Mouse (Mus musculus) neural tube, embryonic 11.5 days (tissue): Measurements from ENCODE around the gene Tmod3. TPM values are rescaled to one million over a fixed set of nuclear protein-coding genes. Genes with fewer than 3 reads are reported as not detected.
A peak's percentile ranks its signal among the peaks of the same experiment; 100 is the strongest.

Experiments used
- ATAC-seq: fragments of 200-750 bp; cut with Nextera tagmentation; 2 replicates; pipeline ENCODE4 v1.8.0; 2017; ENCODE audit warnings: moderate number of reproducible peaks, mild to moderate bottlenecking, moderate TSS enrichment, moderate library complexity; ENCODE audit not compliant: insufficient read depth, low FRiP score, low TSS enrichment
- DNase-seq: peaks from one replicate; pipeline ENCODE4 v3.0.0-alpha.2; 2015; ENCODE audit warnings: low spot score
- H3K27ac ChIP-seq: fragments of 300-500 bp; sonication (generic); 2 replicates; pipeline ENCODE4 v1.5.1; 2014; ENCODE audit warnings: low read depth, mild to moderate bottlenecking, low read length
- H3K27me3 ChIP-seq: fragments of 300-500 bp; sonication (generic); 2 replicates; pipeline ENCODE4 v1.6.1; 2014; ENCODE audit warnings: mild to moderate bottlenecking, low read length, mixed read lengths; ENCODE audit not compliant: control insufficient read depth, insufficient read depth
- H3K36me3 ChIP-seq: fragments of 300-500 bp; sonication (generic); 2 replicates; pipeline ENCODE4 v1.6.1; 2014; ENCODE audit warnings: mild to moderate bottlenecking, low read length, moderate library complexity, mixed read lengths; ENCODE audit not compliant: control insufficient read depth, insufficient read depth
- H3K4me1 ChIP-seq: fragments of 300-500 bp; sonication (generic); 2 replicates; pipeline ENCODE4 v1.6.1; 2014; ENCODE audit warnings: low read length, mixed read lengths; ENCODE audit not compliant: control insufficient read depth, insufficient read depth
- H3K4me2 ChIP-seq: fragments of 300-500 bp; sonication (generic); 2 replicates; pipeline ENCODE4 v1.6.1; 2014; ENCODE audit warnings: low read depth, mild to moderate bottlenecking, moderate library complexity
- H3K4me3 ChIP-seq: fragments of 300-500 bp; sonication (generic); 2 replicates; pipeline ENCODE4 v1.5.1; 2014; ENCODE audit warnings: low read depth, low read length
- H3K9ac ChIP-seq: fragments of 300-500 bp; sonication (generic); 2 replicates; pipeline ENCODE4 v1.6.1; 2014; ENCODE audit warnings: mild to moderate bottlenecking, low read length
- H3K9me3 ChIP-seq: fragments of 300-500 bp; sonication (generic); 2 replicates; pipeline ENCODE4 v1.6.1; 2016; ENCODE audit warnings: low read length; ENCODE audit not compliant: control insufficient read depth
- WGBS: fragments of 180-500 bp; shearing (Covaris S2); extraction: QIAGEN DNeasy Blood & Tissue Kit; methylation state at CpG from one replicate; pipeline ENCODE4 v1.1.7; 2014; 5-methylcytosine and 5-hydroxymethylcytosine counted together
- polyA plus RNA-seq: library from polyadenylated mRNA; unstranded; fragments of >200 nt; fragmentation: Nextera tagmentation; extraction: Ambion mirVana; gene quantifications from 2 replicates; pipeline ENCODE4 v1.2.1, GENCODE M21; 2014

Gene Tmod3
- polyA plus RNA-seq = 113 and 117 TPM in 2 replicates

- WGBS = 3% methylated on average over 21 of the region's 21 CpGs
- ATAC-seq = peak; percentile 98
- H3K27ac ChIP-seq = peak within 1 kb of the TSS; percentile 73
Observed at GRCm38 (mm10) chr9:75559512-75560012, at the start of gene Tmod3. TSS of gene Tmod3 (minus strand) at chr9:75559657.

DNA sequence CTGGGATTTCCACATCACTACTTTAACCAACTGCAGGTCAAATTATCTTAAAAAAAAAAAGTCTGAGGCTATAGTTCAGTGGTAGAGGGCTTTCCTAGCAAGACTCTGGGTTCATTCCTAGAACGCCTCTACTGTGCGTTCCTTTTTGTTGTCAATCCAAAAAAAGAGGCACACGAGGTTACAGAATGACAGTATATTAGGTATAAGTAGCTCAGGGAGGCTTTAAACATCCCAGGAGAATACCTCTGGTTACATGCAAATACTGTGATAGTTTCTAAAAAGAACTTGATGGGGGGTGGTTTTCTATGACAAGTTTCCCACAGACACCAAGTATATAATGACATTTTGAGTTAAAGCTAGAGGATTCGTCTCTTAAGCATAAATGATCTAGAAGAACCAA lies 48.0 kb upstream of the Tmod3 start:
- whole genome bisulfite sequencing = 90% methylated on average over 4 of the region's 4 CpGs
- no peaks in the 10 kb centered on the region for H3K36me3 ChIP-seq
- ATAC-seq = no peak

More at GRCm38 (mm10) chr9:75559512-75560012, at the start of gene Tmod3:
- peak within 1 kb of the TSS; percentile 81 for H3K4me2 ChIP-seq
- H3K9me3 ChIP-seq = no peaks in the 10 kb centered on the region
- peaks cover 5% of the 10 kb centered on the region; the same call in 1 of the 2 replicates for H3K4me1 ChIP-seq
- no peaks in the 10 kb centered on the region for H3K27me3 ChIP-seq
- peak within 1 kb of the TSS; percentile 82 for H3K9ac ChIP-seq
- H3K36me3 ChIP-seq = no peaks in the 10 kb centered on the region
- H3K4me3 ChIP-seq = peak within 1 kb of the TSS; percentile 84
- DNase-seq = peak; percentile 95

GRCm38 (mm10) chr9:75601510-75601909 lies 42.1 kb upstream of the Tmod3 start:
- H3K36me3 ChIP-seq = no peaks in the 10 kb centered on the region
- H3K4me1 ChIP-seq = no peaks in the 10 kb centered on the region
- no peak overlapping the region for H3K27ac ChIP-seq
- H3K4me2 ChIP-seq = no peak overlapping the region
- WGBS = 45% methylated on average over 12 of the region's 12 CpGs
- H3K27me3 ChIP-seq = no peaks in the 10 kb centered on the region
- DNase-seq (no peak), ATAC-seq (no peak)
- H3K9ac ChIP-seq = no peak overlapping the region
- H3K4me3 ChIP-seq = no peak overlapping the region
- no peaks in the 10 kb centered on the region for H3K9me3 ChIP-seq

More for the DNA sequence above, 48.0 kb upstream of the Tmod3 start:
- Histone ChIP-seq H3K4me1 (no peaks in the 10 kb centered on the region), H3K27ac (no peak overlapping the region), H3K9ac (no peak overlapping the region), H3K4me3 (no peak overlapping the region), H3K27me3 (no peaks in the 10 kb centered on the region), H3K9me3 (no peaks in the 10 kb centered on the region), H3K4me2 (no peak overlapping the region)
- DNase-seq = no peak

DNA sequence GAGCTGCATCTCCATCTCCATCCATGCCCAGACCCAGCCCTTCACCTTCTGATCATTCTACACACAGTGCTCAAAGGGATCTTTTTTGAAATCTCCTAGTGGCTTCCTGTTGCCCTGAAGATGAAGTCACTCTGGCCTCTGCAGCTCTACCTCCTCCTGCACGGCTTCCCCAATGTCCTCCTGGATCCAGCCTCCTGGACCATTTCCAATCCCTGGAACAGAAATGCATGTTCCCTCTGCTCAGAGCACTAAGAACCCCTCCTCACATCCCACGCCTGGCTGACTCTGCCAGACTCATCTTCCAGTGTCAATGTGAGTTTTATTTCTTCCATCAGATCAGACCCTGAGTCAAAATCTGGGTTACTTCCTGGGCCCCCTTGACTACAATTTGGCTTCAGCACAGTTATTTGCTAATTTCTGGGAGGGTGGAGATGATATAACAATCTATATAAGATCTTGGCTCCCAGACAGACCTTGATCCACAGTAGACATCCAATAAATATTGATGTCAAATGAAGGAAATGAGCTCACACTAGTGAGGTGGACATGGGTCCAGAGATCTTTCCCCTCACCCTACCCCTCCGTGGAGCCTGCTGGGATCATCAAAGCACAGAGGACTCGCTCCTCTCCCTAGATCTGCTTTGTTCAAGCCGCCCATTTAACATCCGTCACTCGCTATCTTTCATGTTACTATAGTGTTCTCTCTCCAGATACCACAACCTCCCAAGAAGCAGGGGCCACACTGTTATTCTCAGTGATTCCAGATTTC lies 40.9 kb upstream of the Tmod3 start:
- 79% methylated on average over 7 of the region's 7 CpGs for WGBS
- H3K36me3 ChIP-seq = no peaks in the 10 kb centered on the region
- no peaks in the 10 kb centered on the region for H3K4me1 ChIP-seq
- no peak overlapping the region for H3K27ac ChIP-seq
- H3K4me2 ChIP-seq = no peak overlapping the region
- ATAC-seq (no peak), DNase-seq (no peak)
- H3K9me3 ChIP-seq = no peaks in the 10 kb centered on the region
- no peaks in the 10 kb centered on the region for H3K27me3 ChIP-seq
- H3K9ac ChIP-seq = no peak overlapping the region
- H3K4me3 ChIP-seq = no peak overlapping the region

- Histone ChIP-seq H3K4me2 (no peak overlapping the region), H3K36me3 (peaks cover 3% of the 10 kb centered on the region; the same call in 1 of the 2 replicates), H3K4me3 (no peak overlapping the region), H3K9me3 (no peaks in the 10 kb centered on the region), H3K27me3 (no peaks in the 10 kb centered on the region), H3K4me1 (no peaks in the 10 kb centered on the region), H3K9ac (no peak overlapping the region), H3K27ac (no peak overlapping the region)
- DNase-seq (peak; percentile 42), ATAC-seq (peak; percentile 50; the same call in 1 of the 2 replicates)
- 52% methylated on average over 5 of the region's 5 CpGs for WGBS
Observed at GRCm38 (mm10) chr9:75599191-75599841, 39.9 kb upstream of the Tmod3 start.

DNA sequence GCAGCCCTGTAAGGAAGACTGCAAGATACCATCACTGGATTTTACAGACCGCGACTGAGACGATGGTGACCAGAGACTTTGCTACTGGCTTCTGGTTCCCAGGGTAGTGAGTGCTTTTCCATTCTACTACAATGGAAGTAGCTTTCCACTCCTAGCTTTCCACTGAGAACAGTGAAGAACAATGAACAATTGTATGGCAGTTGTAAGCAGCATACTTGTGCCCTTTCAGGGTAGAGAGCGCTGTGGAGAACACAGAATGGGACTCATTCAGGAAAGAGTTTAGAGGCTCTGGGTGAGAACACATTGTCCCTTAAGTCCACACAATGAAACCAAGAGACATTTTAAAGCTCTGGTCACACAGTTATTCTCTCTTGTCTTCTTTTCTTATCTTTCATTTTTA lies 38.1 kb upstream of the Tmod3 start:
- H3K27me3 ChIP-seq = no peaks in the 10 kb centered on the region
- H3K9ac ChIP-seq = no peak overlapping the region
- ATAC-seq (no peak), DNase-seq (no peak)
- no peaks in the 10 kb centered on the region for H3K4me1 ChIP-seq
- H3K9me3 ChIP-seq = no peaks in the 10 kb centered on the region
- no peak overlapping the region for H3K27ac ChIP-seq
- no peak overlapping the region for H3K4me2 ChIP-seq
- no peak overlapping the region for H3K4me3 ChIP-seq
- peaks cover 5% of the 10 kb centered on the region for H3K36me3 ChIP-seq
- 79% methylated on average over 4 of the region's 4 CpGs for WGBS

GRCm38 (mm10) chr9:75597036-75597435 lies 37.6 kb upstream of the Tmod3 start:
- H3K27me3 ChIP-seq = no peaks in the 10 kb centered on the region
- no peak overlapping the region for H3K9ac ChIP-seq
- H3K4me1 ChIP-seq = no peaks in the 10 kb centered on the region
- ATAC-seq (no peak), DNase-seq (no peak)
- H3K4me2 ChIP-seq = no peak overlapping the region
- no peak overlapping the region for H3K4me3 ChIP-seq
- peaks cover 5% of the 10 kb centered on the region for H3K36me3 ChIP-seq
- no peaks in the 10 kb centered on the region for H3K9me3 ChIP-seq
- no peak overlapping the region for H3K27ac ChIP-seq
- WGBS = 94% methylated on average over 13 of the region's 13 CpGs

- ATAC-seq = no peak
- DNase-seq = no peak
- Histone ChIP-seq H3K27ac (no peak overlapping the region), H3K4me3 (no peak overlapping the region), H3K9me3 (no peaks in the 10 kb centered on the region), H3K4me2 (no peak overlapping the region), H3K4me1 (no peaks in the 10 kb centered on the region), H3K27me3 (no peaks in the 10 kb centered on the region), H3K36me3 (peaks cover 7% of the 10 kb centered on the region), H3K9ac (no peak overlapping the region)
- 88% methylated on average over 5 of the region's 5 CpGs for WGBS
Observed at GRCm38 (mm10) chr9:75593481-75593880, 34.0 kb upstream of the Tmod3 start.
